Mouse (Mus musculus) forebrain, embryonic 15.5 days (tissue): ENCODE results near the gene Efna5. TPM values are rescaled to one million over a fixed set of nuclear protein-coding genes. Genes with fewer than 3 reads are reported as not detected.

Source experiments
- ATAC-seq: fragments of 200-750 bp; cut with Nextera tagmentation; replicated peaks from 2 replicates; pipeline ENCODE4 v1.8.0; 2017; ENCODE audit warnings: mild to moderate bottlenecking, moderate TSS enrichment, moderate library complexity
- H3K27ac ChIP-seq: fragments of 300-500 bp; sonication (generic); replicated peaks from 2 replicates; pipeline ENCODE4 v1.5.1; 2015; ENCODE audit warnings: mild to moderate bottlenecking, inconsistent platforms
- H3K27me3 ChIP-seq: fragments of 300-500 bp; sonication (generic); 2 replicates; pipeline ENCODE4 v1.6.1; 2015; ENCODE audit warnings: inconsistent platforms
- H3K36me3 ChIP-seq: fragments of 300-500 bp; sonication (generic); 2 replicates; pipeline ENCODE4 v1.6.1; 2015; ENCODE audit warnings: mild to moderate bottlenecking, inconsistent platforms
- H3K4me1 ChIP-seq: fragments of 300-500 bp; sonication (generic); 2 replicates; pipeline ENCODE4 v1.6.1; 2015; ENCODE audit warnings: inconsistent platforms
- H3K4me2 ChIP-seq: fragments of 300-500 bp; sonication (generic); replicated peaks from 2 replicates; pipeline ENCODE4 v1.6.1; 2015; ENCODE audit warnings: mild to moderate bottlenecking, inconsistent platforms
- H3K4me3 ChIP-seq: fragments of 300-500 bp; sonication (generic); 2 replicates; pipeline ENCODE4 v1.5.1; 2015; ENCODE audit warnings: mild to moderate bottlenecking, inconsistent platforms
- H3K9ac ChIP-seq: fragments of 300-500 bp; sonication (generic); replicated peaks from 2 replicates; pipeline ENCODE4 v1.6.1; 2015; ENCODE audit warnings: mild to moderate bottlenecking, inconsistent platforms
- H3K9me3 ChIP-seq: fragments of 300-500 bp; sonication (generic); 2 replicates; pipeline ENCODE4 v1.6.1; 2016; ENCODE audit warnings: inconsistent platforms
- WGBS: fragments of 180-500 bp; shearing (Covaris S2); methylation state at CpG from one replicate; pipeline ENCODE4 v1.1.7; 2015; ENCODE audit warnings: mixed read lengths; 5-methylcytosine and 5-hydroxymethylcytosine counted together
- polyA plus RNA-seq: library from polyadenylated mRNA; unstranded; fragments of >200 nt; fragmentation: Nextera tagmentation; extraction: Ambion mirVana; gene quantifications from 2 replicates; pipeline ENCODE4 v1.2.1, GENCODE M21; 2015

Efna5 gene
- polyA plus RNA-seq, 1 experiment from 2014 or later = 24.6 TPM

DNA sequence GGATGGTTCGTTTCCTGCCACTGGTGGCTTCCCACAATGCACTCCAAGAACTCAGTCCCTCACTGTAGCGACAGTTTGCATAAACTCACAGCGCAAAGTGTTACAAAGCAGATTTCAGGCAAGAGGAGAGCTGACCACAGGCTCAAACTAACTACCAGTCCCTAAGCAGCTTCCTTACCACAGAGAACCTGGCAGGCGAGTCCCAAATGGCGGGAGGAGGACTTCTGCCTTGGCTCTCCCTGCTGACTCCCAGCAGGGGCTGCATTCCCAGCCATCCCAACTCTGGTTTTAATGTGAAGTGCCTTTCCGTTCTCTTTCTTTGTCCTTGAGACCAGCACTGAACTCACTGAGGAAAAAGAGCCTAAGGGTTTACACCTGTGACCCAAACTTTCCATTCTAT lies 195.9 kb downstream of the Efna5 start:
- ATAC-seq = no peak
- H3K4me2 ChIP-seq = no peak overlapping the region
- no peaks in the 10 kb centered on the region for H3K27me3 ChIP-seq
- WGBS = 68% methylated on average over 6 of the region's 6 CpGs
- no peak overlapping the region for H3K4me3 ChIP-seq
- H3K4me1 ChIP-seq = no peaks in the 10 kb centered on the region
- no peak overlapping the region for H3K9ac ChIP-seq
- no peaks in the 10 kb centered on the region for H3K36me3 ChIP-seq
- H3K9me3 ChIP-seq = no peaks in the 10 kb centered on the region
- no peak overlapping the region for H3K27ac ChIP-seq

DNA sequence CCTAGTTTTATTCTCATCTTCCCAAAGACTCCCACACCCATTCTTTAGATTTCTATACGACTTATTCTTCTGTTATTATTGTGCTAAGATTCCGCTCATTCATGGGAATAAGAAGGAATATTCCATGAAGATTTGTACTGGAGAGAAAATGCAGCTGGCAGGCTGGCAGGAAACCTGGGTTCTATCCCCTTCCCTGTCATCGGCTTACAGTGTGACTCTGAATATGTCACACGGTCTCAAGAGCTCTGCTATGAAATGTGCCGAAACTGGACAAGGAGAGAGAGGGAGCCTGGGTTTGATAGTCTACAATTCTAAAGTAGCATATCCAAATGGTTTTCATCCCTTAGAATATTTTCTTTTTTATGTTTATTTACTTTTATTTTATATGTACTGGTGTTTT lies 198.0 kb downstream of the Efna5 start:
- H3K27me3 ChIP-seq = no peaks in the 10 kb centered on the region
- no peak overlapping the region for H3K4me2 ChIP-seq
- ATAC-seq = no peak
- H3K4me3 ChIP-seq = no peak overlapping the region
- no peaks in the 10 kb centered on the region for H3K9me3 ChIP-seq
- WGBS = 92% methylated on average over 5 of the region's 5 CpGs
- no peaks in the 10 kb centered on the region for H3K36me3 ChIP-seq
- no peak overlapping the region for H3K27ac ChIP-seq
- no peak overlapping the region for H3K9ac ChIP-seq
- no peaks in the 10 kb centered on the region for H3K4me1 ChIP-seq

DNA sequence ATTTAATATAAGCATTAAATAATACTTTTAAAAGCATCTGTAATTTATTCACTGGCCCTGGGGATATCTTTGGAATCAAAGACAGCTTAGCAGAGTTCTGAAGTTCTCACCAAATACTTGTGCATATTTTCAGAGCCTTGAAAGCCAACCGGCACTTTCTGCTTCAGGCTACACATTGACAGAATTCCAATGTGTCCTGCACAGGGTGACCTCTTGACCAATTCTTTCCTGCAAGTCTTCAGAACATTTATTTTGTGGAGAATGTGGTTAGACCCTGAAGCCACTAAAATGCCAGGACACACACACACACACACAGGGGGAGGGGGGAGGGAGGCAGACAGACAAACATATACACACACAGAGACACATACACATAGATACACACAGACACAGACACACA lies 199.4 kb downstream of the Efna5 start:
- Histone ChIP-seq H3K4me1 (no peaks in the 10 kb centered on the region), H3K9me3 (no peaks in the 10 kb centered on the region), H3K27ac (no peak overlapping the region), H3K36me3 (no peaks in the 10 kb centered on the region), H3K4me3 (no peak overlapping the region), H3K9ac (no peak overlapping the region), H3K27me3 (no peaks in the 10 kb centered on the region), H3K4me2 (no peak overlapping the region)
- 85% methylated on average over 1 of the region's 1 CpGs for WGBS
- no peak for ATAC-seq

DNA sequence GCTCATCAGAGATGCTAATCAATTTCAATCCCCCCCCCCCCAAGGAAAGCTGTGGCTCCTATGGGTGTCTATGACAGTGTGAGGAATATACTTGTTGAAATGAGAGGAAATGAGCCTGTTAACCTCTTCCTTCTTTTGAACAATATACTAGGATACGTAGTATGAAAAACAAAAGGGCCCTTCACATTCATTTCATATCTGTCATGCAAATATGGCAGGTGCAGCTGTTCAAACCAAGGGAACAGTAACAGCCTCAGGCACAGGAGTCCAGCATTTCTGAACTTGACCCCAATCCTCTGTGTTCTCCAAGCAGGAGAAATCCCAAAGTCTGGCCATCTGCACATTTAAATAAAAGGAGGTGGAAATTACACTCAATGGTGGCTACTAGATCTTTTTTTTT lies 200.4 kb downstream of the Efna5 start:
- no peaks in the 10 kb centered on the region for H3K4me1 ChIP-seq
- no peak for ATAC-seq
- H3K27me3 ChIP-seq = no peaks in the 10 kb centered on the region
- H3K9me3 ChIP-seq = no peaks in the 10 kb centered on the region
- no peak overlapping the region for H3K27ac ChIP-seq
- no peak overlapping the region for H3K4me3 ChIP-seq
- H3K9ac ChIP-seq = no peak overlapping the region
- 62% methylated on average over 1 of the region's 1 CpGs for WGBS
- no peaks in the 10 kb centered on the region for H3K36me3 ChIP-seq
- H3K4me2 ChIP-seq = no peak overlapping the region

DNA sequence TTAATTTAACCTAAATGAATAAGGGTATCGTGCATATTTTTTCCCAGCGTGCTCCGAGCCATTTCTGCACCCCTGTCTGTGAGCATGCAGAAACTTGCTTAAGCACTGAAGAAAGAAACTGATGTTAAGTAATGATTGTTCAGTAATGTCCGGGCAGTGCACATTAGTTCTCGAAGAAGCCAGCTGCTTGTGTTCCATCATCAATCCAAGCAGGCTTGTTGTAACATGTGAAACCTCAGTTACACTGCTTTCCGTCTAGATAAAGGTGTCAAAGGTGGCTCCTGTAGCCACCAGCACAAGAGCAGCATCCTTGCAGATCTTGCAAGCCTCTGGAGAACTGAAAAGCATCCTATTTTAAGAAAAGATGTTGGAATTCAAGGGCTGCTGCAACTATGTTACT lies 204.3 kb downstream of the Efna5 start:
- ATAC-seq = no peak
- WGBS = 84% methylated on average over 6 of the region's 6 CpGs
- no peaks in the 10 kb centered on the region for H3K9me3 ChIP-seq
- H3K27me3 ChIP-seq = no peaks in the 10 kb centered on the region
- no peak overlapping the region for H3K4me2 ChIP-seq
- H3K27ac ChIP-seq = no peak overlapping the region
- H3K4me3 ChIP-seq = no peak overlapping the region
- H3K9ac ChIP-seq = no peak overlapping the region
- H3K4me1 ChIP-seq = no peaks in the 10 kb centered on the region
- H3K36me3 ChIP-seq = no peaks in the 10 kb centered on the region

DNA sequence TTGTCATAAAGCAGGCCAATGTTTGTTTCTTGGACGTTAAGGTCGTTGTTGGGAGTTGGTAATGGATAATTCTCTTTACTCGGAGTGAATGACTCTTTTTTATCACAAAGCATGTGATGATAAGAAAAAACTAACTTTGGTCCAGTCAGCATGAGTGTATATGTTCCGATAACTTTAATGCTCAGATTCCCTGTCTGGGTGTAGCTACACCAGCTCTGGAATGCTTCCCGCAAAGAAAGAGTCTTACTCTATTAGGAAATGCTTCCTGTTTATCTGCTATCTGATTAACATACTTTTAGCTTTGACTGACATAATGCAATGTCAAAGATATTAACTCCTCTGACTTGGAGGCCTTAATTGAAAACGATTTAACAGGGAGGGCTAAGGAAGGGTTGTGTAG lies 204.7 kb downstream of the Efna5 start:
- no peaks in the 10 kb centered on the region for H3K36me3 ChIP-seq
- no peak for ATAC-seq
- H3K27ac ChIP-seq = no peak overlapping the region
- H3K9me3 ChIP-seq = no peaks in the 10 kb centered on the region
- no peak overlapping the region for H3K4me3 ChIP-seq
- H3K9ac ChIP-seq = no peak overlapping the region
- WGBS = 49% methylated on average over 6 of the region's 6 CpGs
- no peak overlapping the region for H3K4me2 ChIP-seq
- no peaks in the 10 kb centered on the region for H3K27me3 ChIP-seq
- no peaks in the 10 kb centered on the region for H3K4me1 ChIP-seq

DNA sequence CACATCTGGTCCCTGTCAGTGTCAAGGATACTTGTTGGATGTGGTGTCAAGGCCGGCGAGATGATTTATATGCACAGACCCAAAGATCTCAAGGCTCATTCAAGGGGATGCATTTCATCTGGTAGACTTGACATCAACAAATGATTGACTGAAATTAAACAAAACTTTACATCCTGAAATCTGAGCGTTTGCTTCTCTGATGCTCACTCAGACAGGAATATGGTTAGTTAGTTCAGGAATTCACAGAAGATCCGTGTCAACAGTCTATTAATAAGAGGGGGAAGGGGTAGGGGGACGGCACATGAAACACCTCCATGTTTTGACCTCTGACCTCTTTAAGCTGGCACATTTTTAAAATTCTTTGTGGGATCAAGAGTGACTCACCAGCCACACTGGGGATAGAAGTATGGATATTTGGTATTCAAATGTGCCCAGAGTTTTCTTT lies 205.3 kb downstream of the Efna5 start:
- no peaks in the 10 kb centered on the region for H3K4me1 ChIP-seq
- 52% methylated on average over 5 of the region's 5 CpGs for WGBS
- no peak for ATAC-seq

DNA sequence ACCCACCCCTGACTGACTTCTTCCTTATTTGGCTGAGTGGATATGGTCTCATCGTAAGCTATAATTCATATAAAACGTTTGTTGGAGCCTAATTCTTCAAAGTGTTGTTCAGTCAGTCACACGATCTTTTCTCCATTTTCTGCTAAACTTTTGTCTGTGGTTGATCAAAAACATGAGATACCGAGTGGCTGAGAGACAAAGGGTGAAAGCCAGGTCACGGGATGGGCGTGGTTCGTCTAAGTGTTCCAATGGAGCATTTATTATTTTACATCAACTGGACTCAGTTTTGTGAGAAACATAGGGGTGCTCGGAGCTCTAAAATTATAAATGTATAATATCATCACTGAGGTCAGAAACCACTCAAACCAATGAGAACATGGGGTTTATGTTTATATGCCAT lies 209.0 kb downstream of the Efna5 start:
- WGBS = 84% methylated on average over 8 of the region's 8 CpGs
- Histone ChIP-seq H3K27me3 (no peaks in the 10 kb centered on the region), H3K4me1 (no peaks in the 10 kb centered on the region), H3K4me2 (no peak overlapping the region), H3K9ac (no peak overlapping the region), H3K27ac (no peak overlapping the region), H3K36me3 (no peaks in the 10 kb centered on the region), H3K4me3 (no peak overlapping the region), H3K9me3 (no peaks in the 10 kb centered on the region)
- ATAC-seq = no peak

More for the DNA sequence above, 205.3 kb downstream of the Efna5 start:
- Histone ChIP-seq H3K4me3 (no peak overlapping the region), H3K9ac (no peak overlapping the region), H3K4me2 (no peak overlapping the region), H3K27ac (no peak overlapping the region), H3K36me3 (no peaks in the 10 kb centered on the region), H3K9me3 (no peaks in the 10 kb centered on the region), H3K27me3 (no peaks in the 10 kb centered on the region)

DNA sequence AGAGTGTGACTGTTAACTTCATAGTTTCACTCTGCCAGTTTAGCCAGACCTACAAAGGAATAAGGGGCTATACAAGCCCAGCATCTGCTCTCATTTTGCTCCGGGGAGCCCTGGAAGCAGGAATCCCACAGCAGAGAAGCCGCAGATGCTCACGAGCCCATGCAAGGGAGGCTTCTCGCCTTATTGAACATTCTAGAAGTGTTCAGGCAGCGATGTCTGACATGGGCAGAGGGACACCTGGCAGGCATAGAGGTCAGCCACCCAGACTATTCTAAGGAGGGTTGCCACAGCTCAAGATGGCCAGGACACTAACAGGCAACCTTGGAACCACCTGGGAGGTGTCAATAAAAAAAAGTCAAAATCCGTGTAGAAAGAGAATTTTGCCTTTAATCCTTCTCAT lies 214.4 kb downstream of the Efna5 start:
- no peaks in the 10 kb centered on the region for H3K27me3 ChIP-seq
- H3K4me1 ChIP-seq = 0 out of 2 replicates have a peak, but pooled peaks cover 4% of the 10 kb centered on the region
- H3K9me3 ChIP-seq = no peaks in the 10 kb centered on the region
- H3K4me2 ChIP-seq = no peak overlapping the region
- H3K4me3 ChIP-seq = no peak overlapping the region
- 84% methylated on average over 6 of the region's 6 CpGs for WGBS
- ATAC-seq = no peak
- no peak overlapping the region for H3K9ac ChIP-seq
- no peaks in the 10 kb centered on the region for H3K36me3 ChIP-seq
- H3K27ac ChIP-seq = no peak overlapping the region

DNA sequence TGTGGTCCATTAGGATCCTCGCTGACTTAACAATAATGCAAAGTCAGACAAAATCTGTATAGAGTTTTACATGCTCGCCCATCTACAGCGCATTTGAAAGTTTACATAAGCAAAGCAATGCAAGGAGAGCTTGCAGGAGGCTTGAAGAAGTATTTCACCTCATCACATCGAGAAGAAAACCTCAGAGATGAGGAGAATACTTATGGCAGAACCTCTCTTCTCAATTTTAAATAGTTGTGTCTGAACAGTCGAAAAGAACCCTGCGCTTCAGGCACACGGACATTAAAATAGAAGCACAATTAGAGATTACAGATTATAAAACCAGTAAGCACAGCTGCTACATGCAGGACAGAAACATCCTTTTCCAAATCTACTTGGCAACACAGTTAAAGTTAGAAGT lies 215.3 kb downstream of the Efna5 start:
- Histone ChIP-seq H3K36me3 (no peaks in the 10 kb centered on the region), H3K27ac (no peak overlapping the region), H3K4me1 (0 out of 2 replicates have a peak, but pooled peaks cover 6% of the 10 kb centered on the region), H3K27me3 (no peaks in the 10 kb centered on the region), H3K4me2 (no peak overlapping the region), H3K9me3 (no peaks in the 10 kb centered on the region), H3K9ac (no peak overlapping the region), H3K4me3 (no peak overlapping the region)
- no peak for ATAC-seq
- WGBS = 88% methylated on average over 7 of the region's 7 CpGs

DNA sequence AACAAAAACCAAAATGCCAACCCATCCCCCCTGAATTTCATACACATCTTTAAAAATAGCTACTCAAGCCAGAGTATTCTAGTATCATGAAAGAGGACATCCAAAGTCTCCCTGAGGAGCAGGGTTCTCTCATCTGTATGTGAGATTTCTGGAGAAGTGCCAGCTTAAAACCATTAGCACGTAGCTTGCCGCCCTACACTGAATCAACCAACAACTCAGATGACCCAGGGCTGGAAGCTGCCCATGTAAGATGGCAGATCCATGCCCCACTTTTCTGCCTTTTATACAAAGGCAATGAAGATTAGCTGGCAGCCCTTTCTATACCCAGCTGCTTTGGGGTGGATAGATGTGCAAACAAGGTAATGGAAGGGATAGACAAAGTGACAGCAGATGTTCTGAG lies 216.4 kb downstream of the Efna5 start:
- H3K4me3 ChIP-seq = no peak overlapping the region
- H3K4me2 ChIP-seq = no peak overlapping the region
- no peak overlapping the region for H3K27ac ChIP-seq
- H3K9me3 ChIP-seq = no peaks in the 10 kb centered on the region
- no peak for ATAC-seq
- H3K9ac ChIP-seq = no peak overlapping the region
- WGBS = 55% methylated on average over 2 of the region's 2 CpGs
- H3K36me3 ChIP-seq = no peaks in the 10 kb centered on the region
- peaks cover 16% of the 10 kb centered on the region for H3K4me1 ChIP-seq
- H3K27me3 ChIP-seq = no peaks in the 10 kb centered on the region

DNA sequence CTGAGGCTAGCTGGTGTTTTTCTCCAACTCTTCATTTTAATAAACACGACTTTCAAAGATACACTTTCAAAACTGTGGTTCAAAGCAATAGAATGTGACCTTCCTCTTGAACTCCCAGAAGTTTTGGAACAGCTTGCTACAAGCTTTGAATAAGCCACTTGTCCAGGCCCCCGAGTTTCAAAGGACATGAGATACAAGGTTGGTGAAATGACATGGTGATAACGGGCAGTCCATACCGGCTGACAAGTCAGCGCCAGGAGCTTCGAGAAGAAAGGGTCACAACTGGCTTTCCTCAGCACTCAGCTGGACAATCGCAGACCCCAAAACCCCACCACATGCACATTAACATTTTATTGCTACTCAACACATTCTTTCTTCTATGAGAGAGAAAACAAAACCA lies 219.3 kb downstream of the Efna5 start:
- no peak overlapping the region for H3K4me3 ChIP-seq
- H3K36me3 ChIP-seq = no peaks in the 10 kb centered on the region
- H3K4me1 ChIP-seq = peaks cover 45% of the 10 kb centered on the region
- no peaks in the 10 kb centered on the region for H3K27me3 ChIP-seq
- no peaks in the 10 kb centered on the region for H3K9me3 ChIP-seq
- 62% methylated on average over 7 of the region's 7 CpGs for WGBS
- H3K27ac ChIP-seq = no peak overlapping the region
- H3K4me2 ChIP-seq = no peak overlapping the region
- no peak for ATAC-seq
- no peak overlapping the region for H3K9ac ChIP-seq

DNA sequence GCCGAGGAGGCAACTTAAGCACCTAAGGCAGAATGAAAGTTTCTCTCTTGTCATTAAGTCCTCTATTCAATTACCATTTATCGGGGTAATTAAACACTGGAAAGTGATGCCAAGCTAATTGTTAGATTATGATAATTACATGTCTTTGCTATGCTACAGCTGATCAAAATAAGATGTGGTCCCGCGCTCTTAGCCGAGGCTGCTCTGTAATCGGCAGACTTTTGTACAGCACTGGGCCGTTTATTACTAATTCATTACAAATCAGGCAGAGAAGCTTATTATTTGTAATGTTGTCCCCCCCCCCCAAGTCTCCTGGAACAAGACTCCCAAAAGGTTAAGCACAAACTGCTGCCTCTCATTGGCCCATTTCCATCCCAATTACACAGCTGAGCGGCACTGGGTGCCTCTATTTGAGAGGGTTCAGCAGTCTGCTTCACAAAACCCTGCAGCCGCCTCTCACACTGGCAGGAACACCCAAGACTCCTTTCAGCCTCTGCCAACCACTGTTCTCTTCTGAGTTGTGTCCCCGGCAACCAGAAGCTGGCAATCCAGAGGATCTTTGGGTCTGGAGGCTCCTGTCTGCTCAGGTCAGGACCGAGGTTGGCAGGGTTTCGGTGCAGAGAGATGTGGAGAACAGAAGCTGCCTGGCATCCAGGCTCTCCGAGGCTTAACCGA lies 221.5 kb downstream of the Efna5 start:
- H3K27me3 ChIP-seq = no peaks in the 10 kb centered on the region
- ATAC-seq = peak; percentile 96
- peak overlapping the region; percentile 19; the same call in 1 of the 2 replicates for H3K4me3 ChIP-seq
- H3K36me3 ChIP-seq = no peaks in the 10 kb centered on the region
- 14% methylated on average over 14 of the region's 14 CpGs for WGBS
- H3K9ac ChIP-seq = peak overlapping the region; percentile 23; the same call in 1 of the 2 replicates
- peak overlapping the region; percentile 56 for H3K27ac ChIP-seq
- H3K4me2 ChIP-seq = peak overlapping the region; percentile 42
- no peaks in the 10 kb centered on the region for H3K9me3 ChIP-seq
- H3K4me1 ChIP-seq = peaks cover 53% of the 10 kb centered on the region
